Mouse (Mus musculus) limb, embryonic 12.5 days (tissue): ENCODE results near the gene N4bp2l2. TPM values are rescaled to one million over a fixed set of nuclear protein-coding genes. Genes with fewer than 3 reads are reported as not detected.

Source experiments
- ATAC-seq: fragments of 200-750 bp; cut with Nextera tagmentation; 2 replicates; pipeline ENCODE4 v1.8.0; 2017; ENCODE audit warnings: low read depth, moderate TSS enrichment; ENCODE audit not compliant: insufficient number of reproducible peaks, insufficient read depth, low FRiP score, low TSS enrichment
- H3K27ac ChIP-seq: fragments of 300-500 bp; sonication (generic); 2 replicates; pipeline ENCODE4 v1.5.1; 2016; ENCODE audit warnings: mild to moderate bottlenecking, moderate library complexity
- H3K27me3 ChIP-seq: fragments of 300-500 bp; sonication (generic); 2 replicates; pipeline ENCODE4 v1.6.1; 2016; ENCODE audit warnings: mild to moderate bottlenecking, moderate library complexity
- H3K36me3 ChIP-seq: fragments of 300-500 bp; sonication (generic); 2 replicates; pipeline ENCODE4 v1.6.1; 2016; ENCODE audit warnings: mild to moderate bottlenecking, moderate library complexity
- H3K4me1 ChIP-seq: fragments of 300-500 bp; sonication (generic); replicated peaks from 2 replicates; pipeline ENCODE4 v1.6.1; 2016
- H3K4me2 ChIP-seq: fragments of 300-500 bp; sonication (generic); 2 replicates; pipeline ENCODE4 v1.6.1; 2016; ENCODE audit warnings: mild to moderate bottlenecking, moderate library complexity
- H3K4me3 ChIP-seq: fragments of 300-500 bp; sonication (generic); replicated peaks from 2 replicates; pipeline ENCODE4 v1.5.1; 2016; ENCODE audit warnings: mild to moderate bottlenecking
- H3K9ac ChIP-seq: fragments of 300-500 bp; sonication (generic); replicated peaks from 2 replicates; pipeline ENCODE4 v1.6.1; 2016; ENCODE audit warnings: mild to moderate bottlenecking, moderate library complexity
- H3K9me3 ChIP-seq: fragments of 300-500 bp; sonication (generic); 2 replicates; pipeline ENCODE4 v1.6.1; 2016; ENCODE audit warnings: mild to moderate bottlenecking, moderate library complexity
- WGBS: fragments of 180-500 bp; shearing (Covaris S2); methylation state at CpG from one replicate; pipeline ENCODE4 v1.1.7; 2016; 5-methylcytosine and 5-hydroxymethylcytosine counted together
- polyA plus RNA-seq: library from polyadenylated mRNA; unstranded; fragments of >200 nt; fragmentation: Nextera tagmentation; extraction: Ambion mirVana; gene quantifications from 2 replicates; pipeline ENCODE4 v1.2.1, GENCODE M21; 2016

Gene N4bp2l2
- polyA plus RNA-seq, 1 experiment from 2014 or later, result 53.8 TPM

DNA sequence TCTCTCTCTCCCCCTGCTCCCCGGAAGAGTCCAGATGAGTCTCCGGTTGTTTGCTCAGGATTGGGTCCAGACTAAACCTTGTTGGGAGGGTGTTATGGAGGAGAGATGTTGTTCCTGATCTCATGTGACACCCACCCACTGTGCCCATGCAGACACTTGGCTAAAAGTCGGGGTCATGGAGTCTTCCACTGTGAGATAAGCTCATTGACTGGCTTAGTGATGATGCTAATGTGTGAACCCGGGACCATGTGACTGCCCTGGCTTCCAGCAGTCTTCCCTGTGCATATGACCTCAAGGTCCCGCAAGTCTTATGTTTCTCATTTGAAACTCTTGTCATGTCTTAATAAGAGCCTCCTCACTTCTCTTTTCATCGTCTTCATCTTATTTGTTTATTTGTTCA lies 84.8 kb downstream of the N4bp2l2 start:
- no peak overlapping the region for H3K9ac ChIP-seq
- H3K4me3 ChIP-seq, result no peak overlapping the region
- H3K4me1 ChIP-seq, result peaks cover 7% of the 10 kb centered on the region
- no peak overlapping the region for H3K4me2 ChIP-seq
- H3K36me3 ChIP-seq, result no peaks in the 10 kb centered on the region
- no peak for ATAC-seq
- WGBS, result 78% methylated on average over 6 of the region's 6 CpGs
- no peak overlapping the region for H3K27ac ChIP-seq
- H3K27me3 ChIP-seq, result no peaks in the 10 kb centered on the region
- H3K9me3 ChIP-seq, result no peaks in the 10 kb centered on the region

- no peaks in the 10 kb centered on the region for H3K36me3 ChIP-seq
- H3K9me3 ChIP-seq, result no peaks in the 10 kb centered on the region
- H3K4me2 ChIP-seq, result no peak overlapping the region
- H3K27ac ChIP-seq, result no peak overlapping the region
- H3K4me3 ChIP-seq, result no peak overlapping the region
- H3K4me1 ChIP-seq, result peaks cover 7% of the 10 kb centered on the region; the same call in 1 of the 2 replicates
- 64% methylated on average over 6 of the region's 6 CpGs for WGBS
- no peaks in the 10 kb centered on the region for H3K27me3 ChIP-seq
- no peak overlapping the region for H3K9ac ChIP-seq
- ATAC-seq, result no peak
Measured at GRCm38 (mm10) chr5:150578613-150579171, 87.3 kb downstream of the N4bp2l2 start.

DNA sequence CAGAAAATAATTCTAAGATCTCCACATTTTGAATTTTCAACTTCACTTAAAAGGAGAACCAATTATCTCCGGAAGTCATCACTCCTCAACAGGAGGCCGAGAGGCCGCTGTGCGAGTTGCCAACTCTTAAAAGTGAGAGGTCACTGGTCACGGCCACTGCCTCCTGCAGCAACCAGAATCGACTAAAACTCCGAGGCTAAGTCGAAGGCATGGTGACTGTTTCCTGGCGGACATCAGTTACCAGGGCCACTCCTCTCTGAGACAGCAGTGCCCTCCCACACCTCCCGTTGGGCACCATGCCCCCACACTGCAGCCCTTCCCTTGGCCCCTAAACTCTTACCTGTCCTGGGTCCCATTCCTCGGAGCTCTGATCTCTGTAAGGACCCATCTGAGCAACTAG lies 89.2 kb downstream of the N4bp2l2 start:
- no peaks in the 10 kb centered on the region for H3K27me3 ChIP-seq
- WGBS, result 90% methylated on average over 11 of the region's 11 CpGs
- no peak overlapping the region for H3K9ac ChIP-seq
- H3K9me3 ChIP-seq, result no peaks in the 10 kb centered on the region
- H3K36me3 ChIP-seq, result peaks cover 9% of the 10 kb centered on the region; the same call in 1 of the 2 replicates
- H3K27ac ChIP-seq, result no peak overlapping the region
- no peak overlapping the region for H3K4me2 ChIP-seq
- H3K4me3 ChIP-seq, result no peak overlapping the region
- ATAC-seq, result no peak
- peaks cover 7% of the 10 kb centered on the region; the same call in 1 of the 2 replicates for H3K4me1 ChIP-seq

DNA sequence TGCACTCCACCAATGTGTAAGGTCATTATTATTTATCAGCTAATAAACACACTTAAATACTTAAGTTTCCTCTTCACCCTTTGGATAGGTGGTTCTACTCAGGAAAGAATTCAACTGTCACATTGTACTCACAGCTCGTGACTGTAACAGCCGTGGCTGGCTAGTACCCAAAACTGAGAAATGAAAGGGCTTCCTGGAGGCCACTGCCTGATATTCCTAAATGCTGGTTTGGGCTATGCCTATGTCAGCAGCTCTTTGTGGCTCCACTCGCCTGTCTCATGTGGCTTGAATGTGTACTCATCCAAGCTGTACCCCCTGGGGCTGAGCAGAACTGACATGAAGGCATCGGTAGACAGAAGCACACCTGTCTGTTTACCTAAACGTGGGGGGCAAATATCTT lies 91.1 kb downstream of the N4bp2l2 start:
- Histone ChIP-seq H3K36me3 (peaks cover 21% of the 10 kb centered on the region; the same call in 1 of the 2 replicates), H3K4me1 (peaks cover 7% of the 10 kb centered on the region; the same call in 1 of the 2 replicates), H3K9me3 (no peaks in the 10 kb centered on the region), H3K27ac (no peak overlapping the region), H3K27me3 (no peaks in the 10 kb centered on the region), H3K4me3 (no peak overlapping the region), H3K4me2 (no peak overlapping the region), H3K9ac (no peak overlapping the region)
- WGBS, result 82% methylated on average over 5 of the region's 5 CpGs
- no peak for ATAC-seq

GRCm38 (mm10) chr5:150574403-150574802 lies 91.6 kb downstream of the N4bp2l2 start:
- H3K36me3 ChIP-seq, result peaks cover 24% of the 10 kb centered on the region
- H3K9ac ChIP-seq, result no peak overlapping the region
- no peaks in the 10 kb centered on the region for H3K9me3 ChIP-seq
- 94% methylated on average over 3 of the region's 3 CpGs for WGBS
- no peak overlapping the region for H3K27ac ChIP-seq
- peaks cover 7% of the 10 kb centered on the region; the same call in 1 of the 2 replicates for H3K4me1 ChIP-seq
- H3K4me2 ChIP-seq, result no peak overlapping the region
- no peaks in the 10 kb centered on the region for H3K27me3 ChIP-seq
- H3K4me3 ChIP-seq, result no peak overlapping the region
- ATAC-seq, result no peak

GRCm38 (mm10) chr5:150570496-150571219 lies 95.3 kb downstream of the N4bp2l2 start:
- no peaks in the 10 kb centered on the region for H3K27me3 ChIP-seq
- no peak overlapping the region for H3K27ac ChIP-seq
- H3K36me3 ChIP-seq, result peaks cover 54% of the 10 kb centered on the region
- H3K4me1 ChIP-seq, result no peaks in the 10 kb centered on the region
- WGBS, result 93% methylated on average over 11 of the region's 11 CpGs
- H3K4me2 ChIP-seq, result no peak overlapping the region
- ATAC-seq, result no peak
- no peaks in the 10 kb centered on the region for H3K9me3 ChIP-seq
- H3K9ac ChIP-seq, result no peak overlapping the region
- H3K4me3 ChIP-seq, result no peak overlapping the region

DNA sequence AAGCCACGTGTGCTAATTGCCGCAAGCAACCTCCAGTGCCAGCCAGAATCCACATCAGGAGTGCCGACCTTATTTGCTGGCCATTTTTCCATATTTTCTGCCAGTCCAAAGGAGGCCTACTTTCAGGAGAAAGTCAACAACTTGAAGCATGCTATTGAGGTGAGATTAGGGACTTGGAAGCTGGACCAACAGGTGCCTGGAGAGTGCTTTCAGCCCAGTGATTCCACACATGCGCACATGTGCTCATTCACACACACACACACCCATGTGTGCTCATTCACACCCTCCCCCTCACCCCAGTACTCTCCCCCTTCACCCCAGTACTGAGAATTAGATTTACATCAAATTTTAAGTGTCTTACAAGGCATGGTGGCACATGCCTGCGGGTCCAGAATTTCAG lies 99.0 kb downstream of the N4bp2l2 start:
- Histone ChIP-seq H3K27ac (no peak overlapping the region), H3K27me3 (no peaks in the 10 kb centered on the region), H3K4me3 (no peak overlapping the region), H3K9me3 (no peaks in the 10 kb centered on the region), H3K4me2 (no peak overlapping the region), H3K36me3 (peaks cover 73% of the 10 kb centered on the region), H3K4me1 (no peaks in the 10 kb centered on the region), H3K9ac (no peak overlapping the region)
- WGBS, result 88% methylated on average over 5 of the region's 5 CpGs
- ATAC-seq, result no peak

- Histone ChIP-seq H3K9ac (no peak overlapping the region), H3K27me3 (no peaks in the 10 kb centered on the region), H3K9me3 (no peaks in the 10 kb centered on the region), H3K4me2 (no peak overlapping the region), H3K4me1 (no peaks in the 10 kb centered on the region), H3K27ac (no peak overlapping the region), H3K4me3 (no peak overlapping the region), H3K36me3 (peaks cover 76% of the 10 kb centered on the region)
- WGBS, result 83% methylated on average over 3 of the region's 3 CpGs
- ATAC-seq, result no peak
Measured at GRCm38 (mm10) chr5:150566226-150566625, 99.8 kb downstream of the N4bp2l2 start.

GRCm38 (mm10) chr5:150564426-150564825 lies 101.6 kb downstream of the N4bp2l2 start:
- Histone ChIP-seq H3K4me3 (no peak overlapping the region), H3K4me1 (no peaks in the 10 kb centered on the region), H3K4me2 (no peak overlapping the region), H3K9ac (no peak overlapping the region), H3K27ac (no peak overlapping the region), H3K27me3 (no peaks in the 10 kb centered on the region), H3K9me3 (no peaks in the 10 kb centered on the region), H3K36me3 (peaks cover 79% of the 10 kb centered on the region)
- no peak for ATAC-seq
- WGBS, result 88% methylated on average over 6 of the region's 6 CpGs

GRCm38 (mm10) chr5:150561783-150562182 lies 104.2 kb downstream of the N4bp2l2 start:
- peaks cover 81% of the 10 kb centered on the region for H3K36me3 ChIP-seq
- H3K4me2 ChIP-seq, result no peak overlapping the region
- no peaks in the 10 kb centered on the region for H3K9me3 ChIP-seq
- no peak overlapping the region for H3K4me3 ChIP-seq
- 90% methylated on average over 5 of the region's 5 CpGs for WGBS
- no peaks in the 10 kb centered on the region for H3K4me1 ChIP-seq
- no peaks in the 10 kb centered on the region for H3K27me3 ChIP-seq
- no peak overlapping the region for H3K9ac ChIP-seq
- ATAC-seq, result no peak
- H3K27ac ChIP-seq, result no peak overlapping the region

GRCm38 (mm10) chr5:150561376-150561775 lies 104.6 kb downstream of the N4bp2l2 start:
- Histone ChIP-seq H3K27ac (no peak overlapping the region), H3K4me3 (no peak overlapping the region), H3K36me3 (peaks cover 79% of the 10 kb centered on the region), H3K9ac (no peak overlapping the region), H3K4me2 (no peak overlapping the region), H3K27me3 (no peaks in the 10 kb centered on the region), H3K9me3 (no peaks in the 10 kb centered on the region), H3K4me1 (no peaks in the 10 kb centered on the region)
- ATAC-seq, result no peak

DNA sequence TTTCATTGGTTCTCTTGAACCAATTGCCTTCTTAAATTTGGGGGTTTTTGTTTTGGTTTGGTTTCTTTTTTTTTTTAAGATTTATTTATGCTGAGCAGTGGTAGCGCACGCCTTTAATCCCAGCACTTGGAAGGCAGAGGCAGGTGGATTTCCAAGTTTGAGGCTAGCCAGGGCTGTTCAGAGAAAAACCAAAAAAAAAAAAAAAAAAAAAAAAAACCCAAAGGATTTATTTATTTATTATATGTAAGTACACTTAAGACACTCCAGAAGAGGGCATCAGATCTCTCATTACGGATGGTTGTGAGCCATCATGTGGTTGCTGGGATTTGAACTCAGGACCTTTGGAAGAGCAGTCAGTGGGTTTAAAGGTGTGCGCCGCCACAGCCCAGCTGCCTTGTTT lies 105.1 kb downstream of the N4bp2l2 start:
- no peak overlapping the region for H3K27ac ChIP-seq
- H3K4me3 ChIP-seq, result no peak overlapping the region
- no peak for ATAC-seq
- H3K36me3 ChIP-seq, result peaks cover 76% of the 10 kb centered on the region
- H3K9ac ChIP-seq, result no peak overlapping the region
- no peaks in the 10 kb centered on the region for H3K9me3 ChIP-seq
- no peak overlapping the region for H3K4me2 ChIP-seq
- WGBS, result 94% methylated on average over 5 of the region's 5 CpGs
- no peaks in the 10 kb centered on the region for H3K27me3 ChIP-seq
- H3K4me1 ChIP-seq, result no peaks in the 10 kb centered on the region
